Mouse (Mus musculus) megakaryocyte-erythroid progenitor cell, adult 5-6 weeks (primary cell): ENCODE measurements around the gene Mymk. TPM values are rescaled to one million over a fixed set of nuclear protein-coding genes. Genes with fewer than 3 reads are reported as not detected.

Source experiments
- ATAC-seq: replicated peaks from 2 replicates; pipeline ENCODE4 v1.8.0; 2016; ENCODE audit warnings: mild to moderate bottlenecking, inconsistent platforms; ENCODE audit not compliant: severe bottlenecking, poor library complexity, low FRiP score, low TSS enrichment
- total RNA-seq, 2 experiments: library from RNA; stranded (forward) in 1 of 2; stranded (reverse) in 1 of 2; fragments of 200-1000, 215-1000 nt in 1 of 2; fragments of >200 nt in 1 of 2; fragmentation: Nextera tagmentation in 1 of 2; gene quantifications; 2 replicates each; pipeline ENCODE4 v1.2.3; 2014 to 2017

The Mymk gene
- total RNA-seq, 2 experiments from 2014 or later, result not detected

DNA sequence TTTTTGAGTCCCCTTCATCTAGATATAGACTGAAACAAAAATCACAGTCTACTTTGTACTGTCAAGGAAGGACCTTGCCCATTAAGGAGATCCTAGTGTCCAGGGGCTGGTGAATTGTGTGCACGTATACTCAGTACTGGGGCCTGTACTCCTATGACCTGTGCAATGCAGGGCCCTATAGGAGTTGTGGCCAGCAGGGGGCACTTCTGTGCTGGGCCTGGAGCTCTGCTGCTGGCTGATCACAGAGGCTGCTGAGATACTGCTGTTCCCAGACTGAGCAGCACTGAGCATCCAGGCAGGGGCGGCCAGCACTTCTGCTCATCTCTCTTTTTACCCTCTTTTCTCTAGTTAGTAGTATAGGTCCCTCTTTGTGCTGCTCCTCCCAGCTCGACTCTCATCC, 28.5 kb downstream of the Mymk start:
- peak; percentile 66 for ATAC-seq

DNA sequence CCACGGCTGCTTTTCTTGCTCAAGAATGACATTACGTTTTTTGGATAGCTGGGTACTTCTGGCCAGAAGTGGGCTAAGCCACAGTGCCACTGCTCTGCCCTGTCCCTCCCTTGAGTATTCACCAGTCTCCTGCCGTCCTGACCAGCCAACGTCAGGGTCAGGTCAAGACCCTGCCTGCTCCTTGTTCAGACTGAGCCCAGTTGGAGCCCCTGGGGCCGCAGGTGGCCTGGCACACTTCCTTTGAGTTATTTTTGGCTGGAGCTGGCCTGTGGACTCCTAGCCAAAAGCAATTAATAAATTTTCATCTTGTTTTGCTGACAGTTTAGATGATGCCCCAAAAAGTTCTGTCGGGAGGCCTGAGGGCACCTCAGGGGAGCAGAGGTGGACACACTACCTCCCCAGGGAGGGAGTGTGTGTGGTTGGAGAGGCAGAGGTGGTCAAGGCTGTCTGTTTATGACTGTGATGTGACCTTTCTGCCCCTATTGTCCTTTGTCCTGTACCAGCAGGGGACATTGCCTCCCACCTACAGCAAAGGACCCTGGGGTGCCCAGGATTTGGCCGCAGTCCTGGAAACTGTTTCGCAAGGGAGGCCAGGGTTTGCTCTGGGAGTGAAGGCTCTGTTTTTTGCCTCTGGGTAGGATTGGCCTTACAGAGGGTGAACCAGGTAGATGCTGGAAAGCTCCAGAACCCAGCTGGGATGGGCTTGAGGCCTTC, 29.7 kb downstream of the Mymk start:
- ATAC-seq, result no peak

GRCm38 (mm10) chr2:27039286-27039685, 32.7 kb downstream of the Mymk start:
- 0 out of 2 replicates have a peak, but pooled peaks have one; percentile 12 for ATAC-seq

GRCm38 (mm10) chr2:27038596-27038995, 33.4 kb downstream of the Mymk start:
- 0 out of 2 replicates have a peak, but pooled peaks have one; percentile 41 for ATAC-seq

- ATAC-seq, result no peak
These were observed 35.0 kb downstream of the Mymk start for GRCm38 (mm10) chr2:27037008-27037407.

GRCm38 (mm10) chr2:27036003-27036402, 36.0 kb downstream of the Mymk start:
- ATAC-seq, result no peak

GRCm38 (mm10) chr2:27032361-27032760, 39.6 kb downstream of the Mymk start:
- no peak for ATAC-seq

- no peak for ATAC-seq
These were observed 43.5 kb downstream of the Mymk start for GRCm38 (mm10) chr2:27028437-27029015.

GRCm38 (mm10) chr2:27027618-27028436, 44.2 kb downstream of the Mymk start, which contains the start of gene Slc2a6:
TSS of gene Slc2a6 (minus strand) at chr2:27027998.
- peak; percentile 99 for ATAC-seq

GRCm38 (mm10) chr2:27026857-27027617, 44.9 kb downstream of the Mymk start:
- ATAC-seq, result no peak

- no peak for ATAC-seq
These were observed 45.6 kb downstream of the Mymk start for GRCm38 (mm10) chr2:27026332-27026731.

DNA sequence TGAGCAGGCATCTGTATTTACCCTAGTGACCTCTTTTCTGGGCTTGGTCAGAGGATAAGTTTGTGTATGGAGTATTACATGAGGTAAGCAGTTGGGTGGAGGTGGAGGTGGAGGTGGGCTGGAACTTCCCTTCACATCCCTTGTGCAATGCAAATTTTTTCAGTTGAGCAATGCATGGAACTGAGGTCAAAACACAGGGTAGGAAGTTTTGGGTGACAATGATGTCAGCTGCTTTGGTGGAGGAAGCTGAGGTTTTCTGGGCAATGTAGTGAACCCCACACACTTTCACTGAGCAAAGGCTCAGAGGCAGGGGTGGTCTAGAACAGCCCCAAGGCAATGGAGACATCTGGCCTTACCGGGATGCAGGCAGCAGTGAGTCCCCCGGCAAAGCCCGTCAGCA, 46.4 kb downstream of the Mymk start:
- ATAC-seq, result no peak

- ATAC-seq, result no peak
These were observed 47.8 kb downstream of the Mymk start for GRCm38 (mm10) chr2:27024136-27024535.

- ATAC-seq, result no peak
These were observed 49.4 kb downstream of the Mymk start for GRCm38 (mm10) chr2:27022612-27023011.

DNA sequence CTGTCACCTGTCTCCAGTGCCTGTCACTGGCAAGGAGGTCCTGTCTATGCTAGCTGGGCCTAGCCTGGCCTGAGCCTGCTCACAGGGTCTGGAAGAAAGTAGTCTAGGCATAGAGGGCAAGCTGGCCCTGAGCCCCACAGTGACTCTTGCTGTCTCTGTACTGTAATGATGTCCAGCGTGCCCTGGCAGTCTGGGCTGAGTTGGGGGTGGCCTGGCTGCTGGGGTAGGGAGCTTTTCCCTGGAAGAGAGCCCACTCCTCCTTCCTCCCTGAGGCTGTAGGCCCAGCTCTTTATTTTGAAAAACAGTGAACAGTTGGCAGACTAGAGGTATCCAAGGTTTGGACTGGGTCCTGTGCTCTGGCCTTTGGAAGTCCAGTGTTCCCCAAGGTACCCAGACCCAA, 50.9 kb downstream of the Mymk start:
- ATAC-seq, result no peak

DNA sequence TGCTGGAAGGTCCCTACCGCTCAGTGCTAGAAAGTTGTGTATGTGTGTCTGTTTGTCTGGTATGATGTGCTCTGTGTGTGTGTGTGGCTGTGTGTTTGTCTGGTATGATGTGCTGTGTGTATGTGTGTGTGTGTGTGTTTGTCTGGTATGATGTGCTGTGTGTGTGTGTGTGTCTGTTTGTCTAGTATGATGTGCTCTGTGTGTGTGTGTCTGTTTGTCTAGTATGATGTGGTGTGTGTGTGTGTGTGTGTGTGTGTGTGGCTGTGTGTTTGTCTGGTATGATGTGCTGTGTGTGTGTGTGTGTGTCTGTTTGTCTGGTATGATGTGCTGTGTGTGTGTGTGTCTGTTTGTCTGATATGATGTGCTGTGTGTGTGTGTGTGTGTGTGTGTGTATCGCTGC, 52.4 kb downstream of the Mymk start:
- no peak for ATAC-seq

- peak; percentile 73 for ATAC-seq
These were observed 54.2 kb downstream of the Mymk start for GRCm38 (mm10) chr2:27017802-27018201.
